Mouse (Mus musculus): Measurements from ENCODE around the gene Zfp941. TPM values are rescaled to one million over a fixed set of nuclear protein-coding genes. Genes with fewer than 3 reads are reported as not detected.
A peak's percentile ranks its signal among the peaks of the same experiment; 100 is the strongest.

Gene Zfp941
- polyA plus RNA-seq, 1 experiment = not detected

DNA sequence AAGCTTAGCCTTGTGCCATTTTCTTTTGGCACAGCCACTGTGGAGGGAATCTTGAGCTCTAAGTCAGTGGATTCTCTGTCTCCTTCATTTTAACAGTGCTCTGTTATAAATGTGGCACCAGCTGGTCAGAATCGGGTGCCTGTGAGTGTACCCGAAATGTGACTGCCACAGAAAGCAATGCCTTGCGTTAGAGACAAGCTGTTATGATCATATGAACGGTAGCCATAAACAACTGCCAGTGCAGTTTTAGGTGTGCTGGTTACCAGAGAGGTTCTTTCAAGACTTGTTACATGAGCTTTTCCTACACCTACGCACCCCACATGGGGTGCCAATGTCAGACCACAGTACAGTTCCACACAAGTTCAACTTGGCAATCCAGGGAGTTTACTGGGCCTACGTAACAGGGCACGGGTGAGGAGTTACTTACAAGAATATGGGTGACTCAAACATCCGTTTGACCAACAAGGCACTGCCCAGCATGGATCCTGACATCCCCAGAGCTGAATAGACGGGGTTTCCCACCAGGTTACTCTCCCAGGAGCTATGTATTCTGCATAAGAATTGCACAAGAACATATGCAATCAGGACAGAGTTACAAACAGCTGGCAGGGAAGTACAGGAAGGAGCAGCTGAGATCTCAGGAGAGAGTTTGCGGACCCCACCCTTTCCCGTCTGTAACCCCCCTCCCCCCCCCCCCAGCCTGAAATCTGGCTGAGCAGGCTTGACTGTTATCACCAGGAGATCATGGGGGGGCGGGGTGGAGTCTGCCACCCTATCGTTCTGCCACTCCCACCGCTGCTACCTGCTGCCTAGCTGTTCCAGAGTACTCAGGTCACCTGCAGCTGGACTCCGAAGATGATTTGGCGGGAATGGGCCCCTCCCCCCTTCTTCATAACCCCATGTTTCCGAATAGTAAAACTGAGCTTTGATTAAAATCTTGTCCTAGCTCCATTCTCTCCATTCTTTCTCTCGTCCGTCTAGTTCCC is 19.1 kb upstream of the Zfp941 start:
- Histone ChIP-seq H3K4me3 (ENCODE audit: extremely low read depth, insufficient read depth, insufficient read length) (no peak overlapping the region), H3K27ac (ENCODE audit: insufficient read depth, low read length) (no peak overlapping the region), H3K27me3 (ENCODE audit: control insufficient read depth, insufficient read depth, low read length) (no peaks in the 10 kb centered on the region), H3K4me1 (ENCODE audit: control insufficient read depth, insufficient read depth, insufficient read length) (no peaks in the 10 kb centered on the region), H3K36me3 (ENCODE audit: control insufficient read depth, insufficient read depth, low read length) (no peaks in the 10 kb centered on the region)
- WGBS = 54% methylated on average over 19 of the region's 19 CpGs
- DNase-seq (ENCODE audit: low read depth in 1 of 2, low spot score in 2 of 2) = no peak
- TF ChIP-seq CTCF (IDR thresholded peaks at IDR 0.05; ENCODE audit: extremely low read depth, insufficient read depth, insufficient read length, insufficient replicate concordance) = no peak
- TF ChIP-seq POLR2A (IDR thresholded peaks at IDR 0.05; ENCODE audit: low read depth, low read length) = no peak

DNA sequence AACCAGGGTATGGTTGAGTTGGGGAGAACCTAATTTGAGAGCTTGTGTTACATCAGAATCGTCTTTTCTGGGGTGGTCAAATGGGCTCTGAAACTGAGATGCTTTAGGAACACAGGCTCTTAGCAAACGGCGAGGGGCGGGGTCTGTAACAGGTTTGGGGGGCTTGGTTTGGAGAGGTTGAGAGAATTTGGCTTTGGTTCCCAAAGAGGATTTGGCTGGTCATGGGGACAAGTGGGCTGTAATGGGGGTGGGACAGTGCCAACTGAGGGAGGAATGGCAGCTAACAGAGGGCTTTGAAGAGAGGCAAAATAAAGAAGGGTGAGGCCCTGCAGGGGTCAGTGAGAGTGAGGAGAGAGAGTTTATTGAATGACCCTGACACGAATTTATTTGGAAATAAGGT is 17.6 kb upstream of the Zfp941 start:
- WGBS = 67% methylated on average over 5 of the region's 5 CpGs
- Histone ChIP-seq H3K27ac (ENCODE audit: insufficient read depth, low read length) (no peak overlapping the region), H3K4me3 (ENCODE audit: extremely low read depth, insufficient read depth, insufficient read length) (no peak overlapping the region), H3K4me1 (ENCODE audit: control insufficient read depth, insufficient read depth, insufficient read length) (no peaks in the 10 kb centered on the region), H3K36me3 (ENCODE audit: control insufficient read depth, insufficient read depth, low read length) (no peaks in the 10 kb centered on the region), H3K27me3 (ENCODE audit: control insufficient read depth, insufficient read depth, low read length) (no peaks in the 10 kb centered on the region)
- TF ChIP-seq POLR2A (IDR thresholded peaks at IDR 0.05; ENCODE audit: low read depth, low read length) (no peak), CTCF (IDR thresholded peaks at IDR 0.05; ENCODE audit: extremely low read depth, insufficient read depth, insufficient read length, insufficient replicate concordance) (no peak)
- peak in 1 of 2 experiments; percentile 0 for DNase-seq (ENCODE audit: low read depth in 1 of 2, low spot score in 2 of 2)

DNA sequence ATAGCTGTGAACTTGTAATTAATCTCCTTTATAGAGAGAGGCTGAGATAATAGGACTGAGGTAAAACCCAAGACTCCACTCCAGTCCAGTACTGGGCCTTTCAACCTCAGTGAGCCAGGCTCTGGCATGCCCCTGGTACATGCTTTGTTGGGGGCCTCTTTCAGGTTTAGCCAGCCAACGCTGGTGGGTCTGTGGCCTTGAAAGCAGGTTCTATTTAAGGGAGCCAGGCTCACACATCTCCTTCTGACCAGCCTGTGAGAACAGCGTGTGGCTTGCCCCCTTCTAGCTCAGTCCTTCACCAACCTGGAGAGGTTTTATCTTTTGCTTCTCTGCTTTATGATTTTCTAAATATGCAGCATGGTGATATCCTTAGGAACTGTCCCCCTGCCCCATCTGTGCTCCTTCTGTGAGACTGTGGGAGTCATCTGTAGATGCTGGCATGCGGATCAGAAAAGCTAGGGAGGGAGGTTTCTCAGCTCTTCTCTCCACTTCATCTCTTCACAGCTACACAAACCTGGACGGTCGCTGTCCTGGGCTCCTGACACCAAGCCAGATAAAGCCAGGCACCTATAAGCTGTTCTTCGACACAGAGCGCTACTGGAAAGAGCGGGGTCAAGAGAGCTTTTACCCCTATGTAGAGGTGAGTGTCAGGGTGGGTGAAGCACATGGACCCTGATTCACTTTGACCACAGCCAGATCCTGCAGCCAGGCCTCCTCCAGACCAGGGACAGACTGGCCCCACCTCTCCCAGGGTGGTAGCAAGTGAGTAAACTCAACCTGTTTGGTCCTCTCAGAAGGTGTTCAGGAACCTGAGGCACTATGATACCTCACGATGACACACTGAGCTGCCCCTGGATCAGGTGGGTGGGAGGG is 14.5 kb upstream of the Zfp941 start:
- TF ChIP-seq POLR2A (IDR thresholded peaks at IDR 0.05; ENCODE audit: low read depth, low read length) (no peak), CTCF (IDR thresholded peaks at IDR 0.05; ENCODE audit: extremely low read depth, insufficient read depth, insufficient read length, insufficient replicate concordance) (no peak)
- H3K36me3 ChIP-seq (ENCODE audit: control insufficient read depth, insufficient read depth, low read length) = no peaks in the 10 kb centered on the region
- 88% methylated on average over 9 of the region's 9 CpGs for WGBS
- H3K27me3 ChIP-seq (ENCODE audit: control insufficient read depth, insufficient read depth, low read length) = no peaks in the 10 kb centered on the region
- H3K4me3 ChIP-seq (ENCODE audit: extremely low read depth, insufficient read depth, insufficient read length) = no peak overlapping the region
- no peak overlapping the region for H3K27ac ChIP-seq (ENCODE audit: insufficient read depth, low read length)
- H3K4me1 ChIP-seq (ENCODE audit: control insufficient read depth, insufficient read depth, insufficient read length) = no peaks in the 10 kb centered on the region
- no peak for DNase-seq (ENCODE audit: low read depth in 1 of 2, low spot score in 2 of 2)

DNA sequence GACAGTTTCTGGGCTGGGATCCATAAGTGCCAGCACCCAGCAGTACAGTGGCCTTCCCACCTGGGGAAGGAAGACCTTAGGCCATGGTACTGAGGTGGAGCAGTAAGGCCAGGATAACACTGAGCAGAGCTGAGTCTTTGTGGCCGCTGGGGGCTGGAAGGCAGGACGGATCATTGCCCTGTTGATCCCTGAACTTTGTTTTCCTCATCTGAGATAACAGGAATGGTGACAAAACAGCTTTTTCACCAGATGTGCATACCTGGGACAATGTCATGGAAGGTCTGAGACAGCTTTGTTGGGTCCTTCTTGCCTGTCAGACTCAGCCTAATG is 13.7 kb upstream of the Zfp941 start:
- Histone ChIP-seq H3K27ac (ENCODE audit: insufficient read depth, low read length) (no peak overlapping the region), H3K4me3 (ENCODE audit: extremely low read depth, insufficient read depth, insufficient read length) (no peak overlapping the region), H3K4me1 (ENCODE audit: control insufficient read depth, insufficient read depth, insufficient read length) (no peaks in the 10 kb centered on the region), H3K27me3 (ENCODE audit: control insufficient read depth, insufficient read depth, low read length) (no peaks in the 10 kb centered on the region), H3K36me3 (ENCODE audit: control insufficient read depth, insufficient read depth, low read length) (no peaks in the 10 kb centered on the region)
- WGBS = 92% methylated on average over 2 of the region's 2 CpGs
- DNase-seq (ENCODE audit: low read depth in 1 of 2, low spot score in 2 of 2) = no peak
- TF ChIP-seq CTCF (IDR thresholded peaks at IDR 0.05; ENCODE audit: extremely low read depth, insufficient read depth, insufficient read length, insufficient replicate concordance) (no peak), POLR2A (IDR thresholded peaks at IDR 0.05; ENCODE audit: low read depth, low read length) (no peak)

DNA sequence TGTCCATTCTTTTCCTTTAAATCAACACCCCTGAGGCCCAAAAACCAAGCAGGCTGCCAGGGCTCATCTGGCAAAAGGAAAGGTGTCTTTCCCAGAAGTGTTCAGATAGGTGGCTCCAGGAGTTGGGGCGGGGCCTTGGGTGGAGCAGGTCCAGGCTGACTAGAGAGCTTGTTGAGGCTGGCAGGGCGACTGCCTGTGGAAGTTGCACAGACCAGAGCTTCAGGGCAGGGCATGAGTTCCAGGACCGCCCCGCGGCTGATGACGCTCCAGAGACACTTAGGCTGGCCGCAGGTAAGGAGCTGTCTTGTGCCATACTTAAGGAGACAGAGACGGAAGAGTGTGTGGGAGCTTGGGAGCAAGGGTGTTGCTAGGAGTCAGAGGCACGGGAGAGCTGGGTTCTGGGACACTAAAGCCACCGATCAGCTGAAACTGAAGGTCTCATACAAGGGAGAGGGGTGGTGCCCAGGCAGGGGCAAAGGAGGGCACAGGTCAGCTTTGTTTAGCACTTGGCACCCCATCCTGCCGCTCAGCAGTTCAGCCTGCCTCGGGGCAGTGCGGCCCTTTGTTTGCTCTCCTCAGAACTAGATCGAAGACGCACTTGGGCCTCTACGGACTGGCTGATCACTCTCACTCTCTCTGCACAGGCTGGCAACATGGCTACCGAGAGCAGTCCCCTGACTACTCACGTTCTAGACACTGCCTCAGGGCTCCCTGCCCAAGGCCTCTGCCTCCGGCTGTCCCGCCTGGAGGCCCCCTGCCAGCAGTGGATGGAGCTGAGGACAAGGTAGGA is 13.2 kb upstream of the Zfp941 start, which contains the start of gene Urah:
Gene Urah, plus strand, starts transcription at position 51 of the 790 bp plus-strand sequence.
- Histone ChIP-seq H3K27ac (ENCODE audit: insufficient read depth, low read length) (no peak within 1 kb of the TSS), H3K27me3 (ENCODE audit: control insufficient read depth, insufficient read depth, low read length) (no peaks in the 10 kb centered on the region), H3K4me1 (ENCODE audit: control insufficient read depth, insufficient read depth, insufficient read length) (no peaks in the 10 kb centered on the region), H3K36me3 (ENCODE audit: control insufficient read depth, insufficient read depth, low read length) (no peaks in the 10 kb centered on the region), H3K4me3 (ENCODE audit: extremely low read depth, insufficient read depth, insufficient read length) (no peak within 1 kb of the TSS)
- DNase-seq (ENCODE audit: low read depth in 1 of 2, low spot score in 2 of 2) = no peak
- 80% methylated on average over 20 of the region's 20 CpGs for WGBS
- TF ChIP-seq POLR2A (IDR thresholded peaks at IDR 0.05; ENCODE audit: low read depth, low read length) (no peak), CTCF (IDR thresholded peaks at IDR 0.05; ENCODE audit: extremely low read depth, insufficient read depth, insufficient read length, insufficient replicate concordance) (no peak)

DNA sequence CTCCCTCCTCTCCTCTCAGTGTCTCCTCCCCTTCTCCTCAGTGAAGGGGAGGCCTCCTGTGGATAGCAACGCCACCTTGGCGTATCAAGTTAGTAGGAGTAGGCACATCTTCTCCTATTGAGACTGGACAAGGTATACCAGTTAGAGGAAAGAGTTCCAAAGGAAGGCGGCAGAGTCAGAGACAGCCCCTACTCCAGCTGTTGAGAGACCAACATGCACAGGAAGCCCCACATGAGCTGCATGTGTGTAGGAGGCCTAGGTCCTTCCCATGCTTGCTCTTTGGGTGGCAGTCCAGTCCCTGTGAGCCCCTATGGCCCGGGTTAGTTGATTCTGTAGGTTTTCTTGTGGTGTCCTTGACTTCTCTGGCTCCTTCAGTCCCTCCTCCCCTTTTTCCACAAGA is 11.4 kb upstream of the Zfp941 start:
- WGBS = 85% methylated on average over 4 of the region's 4 CpGs
- no peak for DNase-seq (ENCODE audit: low read depth in 1 of 2, low spot score in 2 of 2)
- no peaks in the 10 kb centered on the region for H3K36me3 ChIP-seq (ENCODE audit: control insufficient read depth, insufficient read depth, low read length)
- H3K27me3 ChIP-seq (ENCODE audit: control insufficient read depth, insufficient read depth, low read length) = no peaks in the 10 kb centered on the region
- H3K4me1 ChIP-seq (ENCODE audit: control insufficient read depth, insufficient read depth, insufficient read length) = no peaks in the 10 kb centered on the region
- H3K4me3 ChIP-seq (ENCODE audit: extremely low read depth, insufficient read depth, insufficient read length) = no peak overlapping the region
- H3K27ac ChIP-seq (ENCODE audit: insufficient read depth, low read length) = no peak overlapping the region
- TF ChIP-seq CTCF (IDR thresholded peaks at IDR 0.05; ENCODE audit: extremely low read depth, insufficient read depth, insufficient read length, insufficient replicate concordance) (no peak), POLR2A (IDR thresholded peaks at IDR 0.05; ENCODE audit: low read depth, low read length) (no peak)

Measured in spleen, adult 2 months (tissue).